Mouse (Mus musculus) megakaryocyte, embryonic 14.5 days (primary cell): Measurements from ENCODE around the gene Tnfaip8l1. TPM values are rescaled to one million over a fixed set of nuclear protein-coding genes. Genes with fewer than 3 reads are reported as not detected.

Experiments
- H3K27me3 ChIP-seq: replicated peaks from 2 replicates; pipeline ENCODE3; 2012; ENCODE audit warnings: inconsistent platforms
- H3K36me3 ChIP-seq: replicated peaks from 2 replicates; pipeline ENCODE3; 2012; ENCODE audit warnings: low read length, inconsistent platforms, mixed read lengths
- H3K4me1 ChIP-seq: 2 replicates; pipeline ENCODE4 v1.6.1; 2012; ENCODE audit warnings: inconsistent platforms
- H3K4me3 ChIP-seq: replicated peaks from 2 replicates; pipeline ENCODE3; 2012; ENCODE audit warnings: moderate library complexity, mild to moderate bottlenecking, inconsistent platforms
- H3K9me3 ChIP-seq: 2 replicates; pipeline ENCODE4 v1.6.1; 2012; ENCODE audit warnings: inconsistent platforms
- FLI1 ChIP-seq: IDR thresholded peaks from 2 replicates; pipeline ENCODE4 v1.6.1; 2012; ENCODE audit warnings: low read length, inconsistent platforms, mixed read lengths
- GATA1 ChIP-seq: IDR thresholded peaks from 3 replicates; pipeline ENCODE4 v1.6.1; 2012; ENCODE audit warnings: mixed read lengths, low read length, inconsistent platforms, borderline replicate concordance
- polyA plus RNA-seq: library from polyadenylated mRNA; stranded (reverse); fragments of >175 nt; gene quantifications from 2 replicates; pipeline ENCODE4 v1.2.3, GENCODE M21; 2012; ENCODE audit warnings: low replicate concordance; ENCODE audit not compliant: insufficient read depth

Gene Tnfaip8l1
- polyA plus RNA-seq, 1 experiment: 3.0 TPM

GRCm38 (mm10) chr17:56149897-56150296 is 12.4 kb upstream of the Tnfaip8l1 start:
- Histone ChIP-seq H3K4me1 (peaks cover 65% of the 10 kb centered on the region), H3K36me3 (no peaks in the 10 kb centered on the region), H3K4me3 (peak overlapping the region; percentile 15), H3K27me3 (peaks cover 73% of the 10 kb centered on the region), H3K9me3 (no peaks in the 10 kb centered on the region)
- TF ChIP-seq FLI1: no peak
- TF ChIP-seq GATA1: no peak

GRCm38 (mm10) chr17:56153643-56154042 is 8.6 kb upstream of the Tnfaip8l1 start:
- TF ChIP-seq GATA1: no peak
- Histone ChIP-seq H3K9me3 (no peaks in the 10 kb centered on the region), H3K27me3 (peaks cover 73% of the 10 kb centered on the region), H3K4me3 (peak overlapping the region; percentile 42), H3K36me3 (no peaks in the 10 kb centered on the region), H3K4me1 (peaks cover 59% of the 10 kb centered on the region)

GRCm38 (mm10) chr17:56159729-56160128 is 2.5 kb upstream of the Tnfaip8l1 start:
- Histone ChIP-seq H3K9me3 (no peaks in the 10 kb centered on the region), H3K4me3 (peak overlapping the region; percentile 34), H3K36me3 (no peaks in the 10 kb centered on the region), H3K27me3 (peaks cover 47% of the 10 kb centered on the region), H3K4me1 (peaks cover 64% of the 10 kb centered on the region)
- TF ChIP-seq FLI1 (no peak), GATA1 (no peak)

GRCm38 (mm10) chr17:56163523-56164102 is 1.3 kb downstream of the Tnfaip8l1 start:
- Histone ChIP-seq H3K27me3 (peaks cover 10% of the 10 kb centered on the region), H3K36me3 (no peaks in the 10 kb centered on the region), H3K4me3 (no peak overlapping the region), H3K4me1 (peaks cover 64% of the 10 kb centered on the region), H3K9me3 (no peaks in the 10 kb centered on the region)
- no peak for TF ChIP-seq GATA1
- no peak for TF ChIP-seq FLI1

GRCm38 (mm10) chr17:56164510-56164909 is 2.2 kb downstream of the Tnfaip8l1 start:
- Histone ChIP-seq H3K9me3 (no peaks in the 10 kb centered on the region), H3K36me3 (no peaks in the 10 kb centered on the region), H3K27me3 (peaks cover 3% of the 10 kb centered on the region), H3K4me1 (peaks cover 58% of the 10 kb centered on the region), H3K4me3 (no peak overlapping the region)
- TF ChIP-seq GATA1 (no peak), FLI1 (no peak)

- peaks cover 64% of the 10 kb centered on the region for H3K4me1 ChIP-seq
- H3K27me3 ChIP-seq: peaks cover 5% of the 10 kb centered on the region
- no peak overlapping the region for H3K4me3 ChIP-seq
- no peaks in the 10 kb centered on the region for H3K36me3 ChIP-seq
- TF ChIP-seq GATA1 (no peak), FLI1 (no peak)
- no peaks in the 10 kb centered on the region for H3K9me3 ChIP-seq
These were observed 3.4 kb downstream of the Tnfaip8l1 start for GRCm38 (mm10) chr17:56165671-56166070.

GRCm38 (mm10) chr17:56169830-56170229 is 7.6 kb downstream of the Tnfaip8l1 start:
- Histone ChIP-seq H3K9me3 (no peaks in the 10 kb centered on the region), H3K36me3 (peaks cover 31% of the 10 kb centered on the region), H3K4me1 (peaks cover 29% of the 10 kb centered on the region), H3K27me3 (peaks cover 5% of the 10 kb centered on the region), H3K4me3 (no peak overlapping the region)
- TF ChIP-seq FLI1 (no peak), GATA1 (no peak)

- H3K36me3 ChIP-seq: peaks cover 38% of the 10 kb centered on the region
These were observed 8.4 kb downstream of the Tnfaip8l1 start for GRCm38 (mm10) chr17:56170636-56171035.

GRCm38 (mm10) chr17:56171456-56171855 is 9.2 kb downstream of the Tnfaip8l1 start:
- H3K36me3 ChIP-seq: peaks cover 43% of the 10 kb centered on the region
- TF ChIP-seq FLI1: no peak
- TF ChIP-seq GATA1: no peak
- no peaks in the 10 kb centered on the region for H3K9me3 ChIP-seq
- H3K27me3 ChIP-seq: peaks cover 5% of the 10 kb centered on the region
- no peak overlapping the region for H3K4me3 ChIP-seq
- H3K4me1 ChIP-seq: peaks cover 31% of the 10 kb centered on the region

More at GRCm38 (mm10) chr17:56170636-56171035, 8.4 kb downstream of the Tnfaip8l1 start:
- no peaks in the 10 kb centered on the region for H3K9me3 ChIP-seq
- TF ChIP-seq GATA1 (no peak), FLI1 (no peak)
- H3K4me3 ChIP-seq: no peak overlapping the region
- peaks cover 26% of the 10 kb centered on the region for H3K4me1 ChIP-seq
- H3K27me3 ChIP-seq: peaks cover 5% of the 10 kb centered on the region

GRCm38 (mm10) chr17:56171881-56172280 is 9.6 kb downstream of the Tnfaip8l1 start:
- H3K4me3 ChIP-seq: no peak overlapping the region
- H3K36me3 ChIP-seq: peaks cover 47% of the 10 kb centered on the region
- peaks cover 35% of the 10 kb centered on the region for H3K4me1 ChIP-seq
- H3K9me3 ChIP-seq: no peaks in the 10 kb centered on the region
- TF ChIP-seq GATA1 (no peak), FLI1 (no peak)
- peaks cover 5% of the 10 kb centered on the region for H3K27me3 ChIP-seq
